Mouse (Mus musculus) liver (tissue): ENCODE results near the gene Gm20721.

Experiments used
- DNase-seq: peaks from one replicate; pipeline ENCODE4 v3.0.0-alpha.2; 2020; ENCODE audit warnings: mixed read lengths

Gene Gm20721

DNA sequence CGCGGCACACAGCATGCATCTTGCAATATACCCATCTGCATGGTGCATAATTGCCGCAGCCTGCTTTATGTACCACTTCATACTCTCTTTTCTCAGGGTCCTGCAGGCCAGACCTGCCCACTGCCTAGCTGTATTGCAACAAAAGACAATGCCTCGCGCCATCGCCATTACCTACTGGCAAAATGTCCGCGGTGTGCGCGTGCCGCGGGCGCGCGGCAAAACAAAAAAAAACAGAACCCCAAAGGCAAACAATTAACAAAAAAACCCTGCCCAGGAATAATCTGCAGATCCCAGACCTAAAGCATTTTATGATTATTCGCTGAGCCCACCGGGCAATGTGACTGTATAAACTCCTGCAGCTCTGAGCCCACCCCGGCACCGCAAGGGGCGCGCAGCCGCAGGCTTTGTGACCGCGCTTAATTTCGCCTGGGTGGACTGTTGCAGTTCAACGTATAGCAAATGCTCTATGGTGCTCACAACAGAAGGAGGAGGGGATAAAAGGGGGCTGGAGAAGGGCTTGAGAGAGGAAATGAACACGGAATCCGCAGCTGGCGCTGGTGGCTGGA, 50.5 kb downstream of the Gm20721 start:
- peak; percentile 47 for DNase-seq

DNA sequence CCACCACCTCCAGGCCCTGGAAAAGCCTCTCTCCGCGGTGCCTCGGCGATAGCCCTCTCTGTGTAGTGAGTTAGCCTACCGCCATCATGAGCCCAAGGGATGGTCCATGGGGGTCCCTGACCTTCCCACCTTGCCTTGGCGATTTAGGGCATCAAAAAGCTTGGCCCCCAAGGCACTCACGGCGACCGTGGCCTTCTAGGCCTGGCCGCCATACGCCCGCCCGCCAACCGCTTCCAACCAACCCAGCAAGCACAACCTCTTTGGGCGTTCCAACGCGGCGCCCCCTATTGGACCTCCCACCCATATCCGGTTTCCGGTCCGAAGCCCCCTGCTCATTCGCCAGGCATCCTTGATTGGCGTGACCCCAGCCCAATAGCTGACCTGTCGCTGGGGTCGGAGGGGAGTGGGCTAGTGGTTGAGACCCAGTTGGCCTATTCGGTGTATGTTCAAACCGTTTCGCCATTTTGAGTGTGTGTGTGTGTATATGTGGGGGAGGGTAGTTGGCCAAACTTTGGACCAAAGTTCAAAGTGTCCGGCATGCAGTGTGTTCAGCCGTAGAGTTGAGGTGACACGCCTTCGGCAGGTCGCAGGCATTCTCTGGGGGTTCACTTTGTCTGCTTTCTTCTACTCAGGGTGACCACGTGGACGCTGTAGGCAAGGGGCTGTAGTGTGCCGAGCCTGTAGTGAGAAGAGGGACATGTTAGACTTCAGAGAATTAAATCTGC, 51.2 kb downstream of the Gm20721 start:
- DNase-seq, result peak; percentile 92

DNA sequence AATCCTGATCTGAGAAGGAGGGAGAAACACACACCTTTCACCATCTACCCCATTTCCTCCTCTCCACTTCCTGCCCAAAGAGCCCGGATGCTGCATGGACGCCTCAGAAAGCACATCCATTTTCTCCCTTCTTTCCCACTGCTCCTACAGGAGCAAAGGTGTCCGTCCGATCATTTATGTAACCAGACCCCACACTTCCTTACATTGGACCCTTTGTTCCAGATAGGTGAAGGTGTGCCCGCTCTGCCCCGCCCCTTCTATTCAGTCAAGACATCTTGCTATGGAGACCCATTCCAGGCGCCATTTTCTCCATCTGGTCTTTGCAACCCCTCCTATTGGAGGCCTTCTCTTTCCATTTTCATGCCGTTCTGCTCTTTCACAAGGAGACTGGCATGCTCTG, 52.1 kb downstream of the Gm20721 start:
- no peak for DNase-seq

GRCm38 (mm10) chr2:174291662-174292030, 54.9 kb downstream of the Gm20721 start:
- no peak for DNase-seq

GRCm38 (mm10) chr2:174291029-174291661, 55.4 kb downstream of the Gm20721 start:
- DNase-seq, result no peak

- DNase-seq, result no peak
Measured at GRCm38 (mm10) chr2:174288673-174289430, 57.7 kb downstream of the Gm20721 start.

GRCm38 (mm10) chr2:174287921-174288320, 58.6 kb downstream of the Gm20721 start:
- DNase-seq, result no peak

- no peak for DNase-seq
Measured at GRCm38 (mm10) chr2:174285921-174286470, 60.5 kb downstream of the Gm20721 start.

- no peak for DNase-seq
Measured at GRCm38 (mm10) chr2:174284807-174285457, 61.6 kb downstream of the Gm20721 start.

GRCm38 (mm10) chr2:174284011-174284410, 62.5 kb downstream of the Gm20721 start, which contains the start of gene Gnas:
Gene Gnas, plus strand, starts transcription at chr2:174284320.
- peak; percentile 63 for DNase-seq

GRCm38 (mm10) chr2:174283341-174283740, 63.2 kb downstream of the Gm20721 start:
- DNase-seq, result no peak
